Mouse (Mus musculus): Measurements from ENCODE around the gene Gm14743. TPM values are rescaled to one million over a fixed set of nuclear protein-coding genes. Genes with fewer than 3 reads are reported as not detected.
"Not testable (repeated sequence)": the region's sequence is repeated elsewhere in the genome, so short reads cannot be mapped to it uniquely, and the experiment has no call there.

The Gm14743 gene
- polyA plus RNA-seq (2015; fragmentation: Nextera tagmentation; extraction: Ambion mirVana) = not detected in 2 replicates

GRCm38 (mm10) chrX:78245821-78246220 lies at the start of gene Gm14743:
Gene Gm14743, minus strand, starts transcription at chrX:78245921.
- not testable (repeated sequence) for H3K27me3 ChIP-seq (replicated peaks); H3K36me3 ChIP-seq; H3K9me3 ChIP-seq (replicated peaks); H3K4me1 ChIP-seq; H3K9ac ChIP-seq (replicated peaks); H3K4me2 ChIP-seq; H3K27ac ChIP-seq (replicated peaks); ATAC-seq (ENCODE audit: low FRiP score); H3K4me3 ChIP-seq (replicated peaks)
- WGBS = no CpG with 5 or more reads among the region's 3 CpGs

GRCm38 (mm10) chrX:78202829-78203228 lies 42.9 kb downstream of the Gm14743 start:
- no peaks in the 10 kb centered on the region for H3K36me3 ChIP-seq
- no peak overlapping the region for H3K4me3 ChIP-seq (replicated peaks)
- H3K27me3 ChIP-seq (replicated peaks) = no peaks in the 10 kb centered on the region
- no peak overlapping the region for H3K9ac ChIP-seq (replicated peaks)
- no peaks in the 10 kb centered on the region for H3K9me3 ChIP-seq (replicated peaks)
- 94% methylated on average over 5 of the region's 5 CpGs for WGBS
- H3K4me2 ChIP-seq = no peak overlapping the region
- ATAC-seq (ENCODE audit: low FRiP score) = no peak
- no peaks in the 10 kb centered on the region for H3K4me1 ChIP-seq
- H3K27ac ChIP-seq (replicated peaks) = no peak overlapping the region

- not testable (repeated sequence) for H3K27me3 ChIP-seq (replicated peaks); H3K4me3 ChIP-seq (replicated peaks); H3K9ac ChIP-seq (replicated peaks); H3K27ac ChIP-seq (replicated peaks); H3K36me3 ChIP-seq; H3K9me3 ChIP-seq (replicated peaks); ATAC-seq (ENCODE audit: low FRiP score); H3K4me2 ChIP-seq; H3K4me1 ChIP-seq
- 65% methylated on average over 1 of the region's 1 CpGs for WGBS
These were observed 43.5 kb downstream of the Gm14743 start for GRCm38 (mm10) chrX:78202220-78202619.

Other genes starting within 250 kb of the Gm14743 start
- not detected in 2 replicates for gene Obp1a, start 154.5 kb downstream of the Gm14743 start, polyA plus RNA-seq (2015; fragmentation: Nextera tagmentation; extraction: Ambion mirVana)
- not detected in 2 replicates for gene Gm5938, start 120.5 kb downstream of the Gm14743 start, polyA plus RNA-seq (2015; fragmentation: Nextera tagmentation; extraction: Ambion mirVana)
- gene Obp1b, start 59.1 kb downstream of the Gm14743 start, polyA plus RNA-seq (2015; fragmentation: Nextera tagmentation; extraction: Ambion mirVana) = not detected in 2 replicates
- gene 4930480E11Rik, start 123.7 kb upstream of the Gm14743 start, polyA plus RNA-seq (2015; fragmentation: Nextera tagmentation; extraction: Ambion mirVana) = not detected in 2 replicates